ENCODE assay signal across 9 mouse cellular contexts in the genomic region with DNA sequence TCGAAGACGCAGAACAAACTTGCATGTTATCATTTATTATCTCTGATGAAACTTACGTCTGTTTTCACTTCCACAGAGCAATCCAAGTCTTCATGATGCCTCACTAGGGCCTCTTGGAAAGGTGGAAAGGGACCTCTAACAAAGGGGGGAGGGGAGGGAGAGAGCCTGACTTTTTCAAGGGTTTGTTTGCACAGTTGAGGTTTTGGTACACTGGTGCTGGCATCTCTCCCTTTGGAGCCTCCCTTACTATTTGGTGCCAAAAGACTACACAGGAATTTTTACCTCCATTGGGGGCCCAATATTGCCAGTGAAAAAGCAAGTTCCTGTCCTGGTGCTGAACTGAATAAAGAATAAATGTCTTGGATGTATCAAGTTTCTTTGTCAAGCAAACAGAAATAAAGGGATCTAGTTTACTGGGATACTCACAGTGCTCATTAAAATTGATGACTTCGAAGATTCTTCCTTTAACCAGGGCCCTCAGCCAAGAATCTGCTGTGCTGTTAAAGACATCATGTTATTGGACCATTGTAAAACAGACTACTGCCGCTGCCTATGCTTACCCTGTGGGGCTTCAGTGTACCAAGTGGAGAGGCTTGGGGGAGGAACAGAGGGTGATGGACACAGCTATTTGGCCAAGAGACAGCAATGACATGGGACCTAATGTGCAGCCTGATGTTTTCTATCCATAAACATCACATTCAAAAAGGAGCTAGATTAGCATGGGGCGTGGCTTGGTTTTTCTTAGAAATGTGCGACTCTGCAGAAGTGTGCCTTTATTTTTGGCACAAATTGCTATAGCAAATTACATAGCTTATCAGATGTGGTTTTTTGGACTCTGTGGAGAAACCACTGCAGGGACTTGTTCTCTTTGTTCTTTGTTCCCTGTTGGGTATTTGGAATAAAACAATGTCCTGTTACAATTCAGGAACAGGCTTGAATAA.
DNase-seq lines count a peak whose midpoint lies in the region; ATAC-seq lines count a peak whose summit lies in the region.
"Had no signal": no experiment of that assay in that cellular context is flagged by ENCODE, and none has a peak within 500 bp of the region (broad histone marks: within the 10 kb centered on the region; RNA-seq: fewer than 3 reads in every experiment).

No protein-coding gene starts in this region.

- H3K36me3 ChIP-seq in heart, embryonic 15.5 days = no peaks in the 10 kb centered on the region
- H3K36me3 ChIP-seq in stomach, embryonic 16.5 days (ENCODE audit: control insufficient read depth, insufficient read depth, low read length) = no peaks in the 10 kb centered on the region
- H3K36me3 ChIP-seq: midbrain, embryonic 12.5 days had no signal

- ATAC-seq in heart, embryonic 15.5 days (replicated peaks; ENCODE audit: insufficient number of reproducible peaks, insufficient read depth, low FRiP score, low read depth) = no peak
- ATAC-seq in stomach, embryonic 16.5 days (ENCODE audit: insufficient read depth, low FRiP score) = peak; percentile 49

- H3K9ac ChIP-seq in heart, embryonic 15.5 days = no peak overlapping the region
- no peak overlapping the region for H3K9ac ChIP-seq in stomach, embryonic 16.5 days (ENCODE audit: low read length)
- H3K9ac ChIP-seq: midbrain, embryonic 12.5 days had no signal

- no peaks in the 10 kb centered on the region for H3K9me3 ChIP-seq in heart, embryonic 15.5 days (replicated peaks)
- no peaks in the 10 kb centered on the region for H3K9me3 ChIP-seq in stomach, embryonic 16.5 days (replicated peaks; ENCODE audit: control insufficient read depth, low read length)
- H3K9me3 ChIP-seq: midbrain, embryonic 12.5 days had no signal

- no peak for DNase-seq in heart, postnatal 36 days
- peak; percentile 15 for DNase-seq in right cerebral cortex, adult 18-20 months
- no peak for DNase-seq in right cerebral cortex, postnatal 25 days
- DNase-seq in left cerebral cortex, postnatal 4 days = peak; percentile 19
- DNase-seq in spleen, adult 12 weeks (ENCODE audit: low spot score) = no peak
- no peak for DNase-seq in heart, postnatal 25 days (ENCODE audit: low spot score)

- H3K27me3 ChIP-seq in heart, embryonic 15.5 days = no peaks in the 10 kb centered on the region
- no peaks in the 10 kb centered on the region for H3K27me3 ChIP-seq in stomach, embryonic 16.5 days (ENCODE audit: control insufficient read depth, insufficient read depth, low read length)
- H3K27me3 ChIP-seq: midbrain, embryonic 12.5 days had no signal

- 46% methylated on average over 7 of the region's 7 CpGs for WGBS in heart, embryonic 15.5 days
- WGBS in stomach, embryonic 16.5 days = 43% methylated on average over 7 of the region's 7 CpGs

- H3K4me1 ChIP-seq in heart, embryonic 15.5 days (replicated peaks) = peaks cover 18% of the 10 kb centered on the region
- peaks cover 21% of the 10 kb centered on the region; the same call in 1 of the 2 replicates for H3K4me1 ChIP-seq in stomach, embryonic 16.5 days (ENCODE audit: control insufficient read depth, insufficient read depth, low read length)

- intact Hi-C loops in heart, postnatal 36 days (cut with DNase I) = loop anchor here (5.0 kb wide), 1 partner anchor 160 kb away; the partner anchor contains the start of gene Cited2
- intact Hi-C loops in left cerebral cortex, postnatal 4 days (cut with DNase I) = no loop called here
- intact Hi-C loops in heart, postnatal 25 days (cut with DNase I) = loop anchor here (5.0 kb wide), 1 partner anchor 160 kb away; the partner anchor contains the start of gene Cited2

- H3K4me2 ChIP-seq in heart, embryonic 15.5 days = no peak overlapping the region
- no peak overlapping the region for H3K4me2 ChIP-seq in stomach, embryonic 16.5 days (ENCODE audit: low read depth, low read length)
- H3K4me2 ChIP-seq: midbrain, embryonic 12.5 days had no signal

- H3K4me3 ChIP-seq in heart, embryonic 15.5 days = no peak overlapping the region
- no peak overlapping the region for H3K4me3 ChIP-seq in stomach, embryonic 16.5 days (replicated peaks; ENCODE audit: low read length)
- H3K4me3 ChIP-seq: midbrain, embryonic 12.5 days had no signal

- 0 out of 2 replicates have a peak overlapping the region, but pooled peaks have one; percentile 5 for H3K27ac ChIP-seq in heart, embryonic 15.5 days
- no peak overlapping the region; the same call in none of the 2 replicates for H3K27ac ChIP-seq in stomach, embryonic 16.5 days (ENCODE audit: low read length)
- H3K27ac ChIP-seq: midbrain, embryonic 12.5 days had no signal

Comparison
In these comparisons a context has a peak if more than half of its experiments do, and no peak if none do; other contexts are left out.
1. DNase-seq: peak in right cerebral cortex, adult 18-20 months (single experiment) and left cerebral cortex, postnatal 4 days (single experiment); none in heart, postnatal 36 days (0 of 2), right cerebral cortex, postnatal 25 days (single experiment), spleen, adult 12 weeks (single experiment) and heart, postnatal 25 days (single experiment).